Mouse (Mus musculus): ENCODE results near the gene Wdr66. TPM values are rescaled to one million over a fixed set of nuclear protein-coding genes. Genes with fewer than 3 reads are reported as not detected.

The Wdr66 gene
- polyA plus RNA-seq, 1 experiment: 46.7 TPM

DNA sequence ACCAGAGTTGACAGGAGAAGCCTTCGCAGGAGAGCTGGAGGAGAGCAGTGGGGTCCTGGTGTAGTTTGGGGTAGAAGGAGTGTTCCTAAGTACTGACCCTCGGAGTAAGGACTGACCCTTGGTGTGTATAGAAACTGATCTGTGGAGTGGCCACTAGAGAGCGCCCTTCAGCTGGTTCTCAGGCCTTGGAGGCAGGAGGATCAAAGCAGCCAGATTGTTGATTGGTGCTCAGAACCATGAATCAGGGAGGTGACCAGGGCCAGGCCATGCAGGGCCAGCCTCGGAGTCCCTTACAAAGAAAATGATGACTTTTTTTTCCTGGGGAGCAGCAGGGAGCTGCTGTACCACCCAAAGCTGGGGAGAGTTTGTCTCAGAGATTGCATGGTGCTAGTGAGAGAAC lies 6.4 kb upstream of the Wdr66 start:
- Histone ChIP-seq H3K36me3 (ENCODE audit: control insufficient read depth, insufficient read depth, low read length) (no peaks in the 10 kb centered on the region; the same call in 1 of the 2 replicates), H3K4me1 (ENCODE audit: control insufficient read depth, insufficient read depth, low read length) (no peaks in the 10 kb centered on the region), H3K4me3 (ENCODE audit: control insufficient read depth, low read depth, low read length) (no peak overlapping the region), H3K27ac (ENCODE audit: control insufficient read depth, insufficient read depth, low read depth, low read length) (no peak overlapping the region), H3K27me3 (ENCODE audit: control insufficient read depth, insufficient read depth, low read length) (no peaks in the 10 kb centered on the region)
- peak; percentile 54; the same call in 1 of the 2 replicates for TF ChIP-seq CTCF (IDR thresholded peaks at IDR 0.05; ENCODE audit: control insufficient read depth, insufficient read depth, insufficient replicate concordance, low read depth, low read length)
- TF ChIP-seq POLR2A (IDR thresholded peaks at IDR 0.05; ENCODE audit: control insufficient read depth, low read depth, low read length): no peak

GRCm38 (mm10) chr5:123251390-123251789 lies 512 bp upstream of the Wdr66 start:
- H3K27me3 ChIP-seq (ENCODE audit: control insufficient read depth, insufficient read depth, low read length): no peaks in the 10 kb centered on the region

GRCm38 (mm10) chr5:123256841-123257755 lies 5.2 kb downstream of the Wdr66 start:
- no peaks in the 10 kb centered on the region for H3K36me3 ChIP-seq (ENCODE audit: control insufficient read depth, insufficient read depth, low read length)
- H3K4me3 ChIP-seq (ENCODE audit: control insufficient read depth, low read depth, low read length): no peak overlapping the region
- H3K4me1 ChIP-seq (ENCODE audit: control insufficient read depth, insufficient read depth, low read length): peaks cover under 1% of the 10 kb centered on the region; the same call in 1 of the 2 replicates
- no peaks in the 10 kb centered on the region for H3K27me3 ChIP-seq (ENCODE audit: control insufficient read depth, insufficient read depth, low read length)
- no peak for TF ChIP-seq POLR2A (IDR thresholded peaks at IDR 0.05; ENCODE audit: control insufficient read depth, low read depth, low read length)
- no peak for TF ChIP-seq CTCF (IDR thresholded peaks at IDR 0.05; ENCODE audit: control insufficient read depth, insufficient read depth, insufficient replicate concordance, low read depth, low read length)
- H3K27ac ChIP-seq (ENCODE audit: control insufficient read depth, insufficient read depth, low read depth, low read length): no peak overlapping the region

More at GRCm38 (mm10) chr5:123251390-123251789, 512 bp upstream of the Wdr66 start:
- Histone ChIP-seq H3K4me3 (ENCODE audit: control insufficient read depth, low read depth, low read length) (peak overlapping the region; percentile 53), H3K36me3 (ENCODE audit: control insufficient read depth, insufficient read depth, low read length) (no peaks in the 10 kb centered on the region), H3K4me1 (ENCODE audit: control insufficient read depth, insufficient read depth, low read length) (peaks cover 7% of the 10 kb centered on the region; the same call in 1 of the 2 replicates), H3K27ac (ENCODE audit: control insufficient read depth, insufficient read depth, low read depth, low read length) (no peak overlapping the region)
- TF ChIP-seq POLR2A (IDR thresholded peaks at IDR 0.05; ENCODE audit: control insufficient read depth, low read depth, low read length): no peak
- no peak for TF ChIP-seq CTCF (IDR thresholded peaks at IDR 0.05; ENCODE audit: control insufficient read depth, insufficient read depth, insufficient replicate concordance, low read depth, low read length)

- H3K36me3 ChIP-seq (ENCODE audit: control insufficient read depth, insufficient read depth, low read length): no peaks in the 10 kb centered on the region
- no peaks in the 10 kb centered on the region for H3K27me3 ChIP-seq (ENCODE audit: control insufficient read depth, insufficient read depth, low read length)
- no peak overlapping the region for H3K4me3 ChIP-seq (ENCODE audit: control insufficient read depth, low read depth, low read length)
- H3K27ac ChIP-seq (ENCODE audit: control insufficient read depth, insufficient read depth, low read depth, low read length): no peak overlapping the region
- no peak for TF ChIP-seq POLR2A (IDR thresholded peaks at IDR 0.05; ENCODE audit: control insufficient read depth, low read depth, low read length)
- peak; percentile 66; the same call in 1 of the 2 replicates for TF ChIP-seq CTCF (IDR thresholded peaks at IDR 0.05; ENCODE audit: control insufficient read depth, insufficient read depth, insufficient replicate concordance, low read depth, low read length)
- no peaks in the 10 kb centered on the region; the same call in 1 of the 2 replicates for H3K4me1 ChIP-seq (ENCODE audit: control insufficient read depth, insufficient read depth, low read length)
These were observed 7.1 kb downstream of the Wdr66 start for GRCm38 (mm10) chr5:123258990-123259389.

GRCm38 (mm10) chr5:123260698-123261097 lies 8.8 kb downstream of the Wdr66 start:
- H3K36me3 ChIP-seq (ENCODE audit: control insufficient read depth, insufficient read depth, low read length): no peaks in the 10 kb centered on the region
- no peak overlapping the region for H3K4me3 ChIP-seq (ENCODE audit: control insufficient read depth, low read depth, low read length)
- TF ChIP-seq POLR2A (IDR thresholded peaks at IDR 0.05; ENCODE audit: control insufficient read depth, low read depth, low read length): no peak
- TF ChIP-seq CTCF (IDR thresholded peaks at IDR 0.05; ENCODE audit: control insufficient read depth, insufficient read depth, insufficient replicate concordance, low read depth, low read length): no peak
- no peak overlapping the region for H3K27ac ChIP-seq (ENCODE audit: control insufficient read depth, insufficient read depth, low read depth, low read length)
- no peaks in the 10 kb centered on the region for H3K4me1 ChIP-seq (ENCODE audit: control insufficient read depth, insufficient read depth, low read length)
- no peaks in the 10 kb centered on the region for H3K27me3 ChIP-seq (ENCODE audit: control insufficient read depth, insufficient read depth, low read length)

DNA sequence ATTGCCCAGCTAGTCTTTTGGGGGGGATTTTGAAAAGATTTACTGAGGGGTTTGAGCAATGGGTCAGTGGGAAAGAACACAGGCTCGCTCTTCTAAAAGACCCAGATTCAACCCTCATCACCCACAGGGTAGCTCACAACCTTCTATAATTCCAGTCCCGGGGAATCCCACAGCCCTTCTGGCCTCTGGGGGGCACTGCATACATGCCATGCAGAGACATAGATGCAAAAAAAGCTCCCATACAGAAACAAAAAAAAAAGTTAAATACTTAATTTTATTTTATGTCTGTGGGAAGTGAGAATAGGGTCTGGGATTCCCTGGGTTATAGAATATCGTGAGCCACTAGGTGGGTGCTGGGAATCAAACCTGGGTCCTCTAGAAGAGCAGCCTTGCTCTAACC lies 15.0 kb downstream of the Wdr66 start:
- no peak overlapping the region for H3K4me3 ChIP-seq (ENCODE audit: control insufficient read depth, low read depth, low read length)
- H3K4me1 ChIP-seq (ENCODE audit: control insufficient read depth, insufficient read depth, low read length): peaks cover 2% of the 10 kb centered on the region; the same call in 1 of the 2 replicates
- H3K27ac ChIP-seq (ENCODE audit: control insufficient read depth, insufficient read depth, low read depth, low read length): no peak overlapping the region
- H3K27me3 ChIP-seq (ENCODE audit: control insufficient read depth, insufficient read depth, low read length): no peaks in the 10 kb centered on the region
- no peaks in the 10 kb centered on the region for H3K36me3 ChIP-seq (ENCODE audit: control insufficient read depth, insufficient read depth, low read length)
- no peak for TF ChIP-seq POLR2A (IDR thresholded peaks at IDR 0.05; ENCODE audit: control insufficient read depth, low read depth, low read length)
- no peak for TF ChIP-seq CTCF (IDR thresholded peaks at IDR 0.05; ENCODE audit: control insufficient read depth, insufficient read depth, insufficient replicate concordance, low read depth, low read length)

Data from testis, adult 2 months (tissue).